ENCODE assay signal across 8 mouse cellular contexts in genomic region chr7:29039604-29039984, GRCm38 (mm10). TPM values are rescaled to one million over a fixed set of nuclear protein-coding genes. Genes with fewer than 3 reads are reported as not detected.
A peak's percentile ranks its signal among the peaks of the same experiment; 100 is the strongest.
DNase-seq lines count a peak whose midpoint lies in the region; ATAC-seq and TF ChIP-seq lines count a peak whose summit lies in the region.

No protein-coding gene starts in this region.

- peak overlapping the region; percentile 49; the same call in 1 of the 2 replicates for H3K27ac ChIP-seq in embryonic facial prominence, embryonic 14.5 days (replicated peaks; ENCODE audit: low read depth, low read length)
- H3K27ac ChIP-seq in heart, adult 2 months: no peak overlapping the region
- H3K27ac ChIP-seq in kidney, adult 2 months (ENCODE audit: insufficient read depth, low read depth, low read length): no peak overlapping the region
- H3K27ac ChIP-seq in limb, embryonic 11.5 days (replicated peaks; ENCODE audit: low read depth, low read length): peak overlapping the region; percentile 51; the same call in 1 of the 2 replicates
- 0 out of 2 replicates have a peak overlapping the region, but pooled peaks have one; percentile 13 for H3K27ac ChIP-seq in midbrain, embryonic 14.5 days (replicated peaks; ENCODE audit: low read depth, low read length)

- H3K9me3 ChIP-seq in embryonic facial prominence, embryonic 14.5 days (ENCODE audit: control insufficient read depth, low read length): no peaks in the 10 kb centered on the region
- H3K9me3 ChIP-seq in limb, embryonic 11.5 days (ENCODE audit: control insufficient read depth, low read length): no peaks in the 10 kb centered on the region
- H3K9me3 ChIP-seq in midbrain, embryonic 14.5 days (ENCODE audit: control insufficient read depth, low read length): no peaks in the 10 kb centered on the region

- no peak for TF ChIP-seq POLR2A in heart, adult 2 months (IDR thresholded peaks at IDR 0.05; ENCODE audit: insufficient read depth, low read depth, low read length)
- no peak for TF ChIP-seq POLR2A in kidney, adult 2 months (IDR thresholded peaks at IDR 0.05; ENCODE audit: low read depth, low read length)

- intact Hi-C loops in heart, adult 2 months (cut with DNase I): loop anchor here (2.0 to 10.0 kb wide), 3 partner anchors 67 to 259 kb away; no protein-coding TSS in a partner anchor

- H3K27me3 ChIP-seq in embryonic facial prominence, embryonic 14.5 days (replicated peaks; ENCODE audit: control insufficient read depth, insufficient read depth, low read length): no peaks in the 10 kb centered on the region
- no peaks in the 10 kb centered on the region for H3K27me3 ChIP-seq in heart, adult 2 months (ENCODE audit: control insufficient read depth, insufficient read depth, low read length)
- H3K27me3 ChIP-seq in kidney, adult 2 months (replicated peaks; ENCODE audit: control insufficient read depth, insufficient read depth, low read length): no peaks in the 10 kb centered on the region
- H3K27me3 ChIP-seq in limb, embryonic 11.5 days (ENCODE audit: control insufficient read depth, insufficient read depth, low read length): no peaks in the 10 kb centered on the region
- H3K27me3 ChIP-seq in midbrain, embryonic 14.5 days (ENCODE audit: control insufficient read depth, insufficient read depth, low read length): no peaks in the 10 kb centered on the region

- H3K36me3 ChIP-seq in embryonic facial prominence, embryonic 14.5 days (ENCODE audit: control insufficient read depth, insufficient read depth, low read length): no peaks in the 10 kb centered on the region
- H3K36me3 ChIP-seq in heart, adult 2 months (ENCODE audit: control insufficient read depth, insufficient read depth, low read length): no peaks in the 10 kb centered on the region
- no peaks in the 10 kb centered on the region for H3K36me3 ChIP-seq in kidney, adult 2 months (ENCODE audit: control insufficient read depth, insufficient read depth, low read length)
- H3K36me3 ChIP-seq in limb, embryonic 11.5 days (ENCODE audit: control insufficient read depth, insufficient read depth, low read length): peaks cover 3% of the 10 kb centered on the region; the same call in 1 of the 2 replicates
- no peaks in the 10 kb centered on the region for H3K36me3 ChIP-seq in midbrain, embryonic 14.5 days (ENCODE audit: control insufficient read depth, insufficient read depth, low read length)

- TF ChIP-seq EP300 in heart, adult 2 months (IDR thresholded peaks at IDR 0.05; ENCODE audit: insufficient read depth, low read depth, low read length): no peak

- peak overlapping the region; percentile 79 for H3K4me2 ChIP-seq in embryonic facial prominence, embryonic 14.5 days (ENCODE audit: low read depth, low read length)
- peak overlapping the region; percentile 74 for H3K4me2 ChIP-seq in limb, embryonic 11.5 days (ENCODE audit: low read depth, severe bottlenecking)
- H3K4me2 ChIP-seq in midbrain, embryonic 14.5 days (ENCODE audit: low read length): peak overlapping the region; percentile 71

- peak; percentile 77 for ATAC-seq in embryonic facial prominence, embryonic 14.5 days (ENCODE audit: low read depth)
- peak; percentile 67; the same call in 1 of the 2 replicates for ATAC-seq in limb, embryonic 11.5 days (ENCODE audit: insufficient number of reproducible peaks, low FRiP score, low TSS enrichment, low read depth)
- ATAC-seq in midbrain, embryonic 14.5 days (ENCODE audit: low FRiP score, low TSS enrichment): peak; percentile 64; the same call in 1 of the 2 replicates

- no peaks in the 10 kb centered on the region for H3K79me2 ChIP-seq in heart, adult 2 months (replicated peaks; ENCODE audit: control insufficient read depth, insufficient read depth, low read length)

- H3K9ac ChIP-seq in embryonic facial prominence, embryonic 14.5 days (ENCODE audit: low read depth, low read length): peak overlapping the region; percentile 69
- H3K9ac ChIP-seq in heart, adult 2 months (ENCODE audit: low read depth, low read length): no peak overlapping the region
- peak overlapping the region; percentile 68 for H3K9ac ChIP-seq in limb, embryonic 11.5 days (ENCODE audit: low read length)
- peak overlapping the region; percentile 54; the same call in 1 of the 2 replicates for H3K9ac ChIP-seq in midbrain, embryonic 14.5 days (replicated peaks; ENCODE audit: low read length)

- DNase-seq in 416B (ENCODE audit: low read depth): peak; percentile 91
- DNase-seq in adrenal gland, postnatal 4 days (ENCODE audit: low spot score in 2 of 2): peak; percentile 57 to 67
- peak; percentile 93 for DNase-seq in embryonic facial prominence, embryonic 14.5 days (ENCODE audit: low spot score)
- peak; percentile 81 for DNase-seq in heart, adult 2 months
- DNase-seq in kidney, adult 2 months: peak; percentile 89
- peak; percentile 97 for DNase-seq in limb, embryonic 11.5 days (ENCODE audit: low spot score)
- peak; percentile 96 for DNase-seq in midbrain, embryonic 14.5 days
- DNase-seq in spleen, adult 12 weeks (ENCODE audit: low spot score): peak; percentile 78

- peaks cover 3% of the 10 kb centered on the region; the same call in 1 of the 2 replicates for H3K4me1 ChIP-seq in embryonic facial prominence, embryonic 14.5 days (ENCODE audit: control insufficient read depth, insufficient read depth, low read length)
- H3K4me1 ChIP-seq in heart, adult 2 months (ENCODE audit: control insufficient read depth, insufficient read depth, low read length): peaks cover 2% of the 10 kb centered on the region; the same call in 1 of the 2 replicates
- peaks cover 4% of the 10 kb centered on the region; the same call in 1 of the 2 replicates for H3K4me1 ChIP-seq in kidney, adult 2 months (ENCODE audit: control insufficient read depth, insufficient read depth, low read length)
- H3K4me1 ChIP-seq in limb, embryonic 11.5 days (ENCODE audit: control insufficient read depth, insufficient read depth, low read length): peaks cover 6% of the 10 kb centered on the region; the same call in 1 of the 2 replicates
- peaks cover 10% of the 10 kb centered on the region; the same call in 1 of the 2 replicates for H3K4me1 ChIP-seq in midbrain, embryonic 14.5 days (ENCODE audit: control insufficient read depth, insufficient read depth, low read length)

- TF ChIP-seq CTCF in heart, adult 2 months (IDR thresholded peaks at IDR 0.05): peak; percentile 93
- TF ChIP-seq CTCF in kidney, adult 2 months (conservative IDR thresholded peaks at IDR 0.05; ENCODE audit: insufficient read depth, insufficient read length, low read depth, low read length): peak; percentile 65

- 2% methylated on average over 11 of the region's 11 CpGs for WGBS in embryonic facial prominence, embryonic 14.5 days
- 0% methylated on average over 11 of the region's 11 CpGs for WGBS in heart, adult 2 months
- under 1% methylated on average over 11 of the region's 11 CpGs for WGBS in kidney, adult 2 months
- WGBS in limb, embryonic 11.5 days: 3% methylated on average over 11 of the region's 11 CpGs
- WGBS in midbrain, embryonic 14.5 days: under 1% methylated on average over 11 of the region's 11 CpGs

- peak overlapping the region; percentile 45 for H3K4me3 ChIP-seq in embryonic facial prominence, embryonic 14.5 days (ENCODE audit: low read depth, low read length)
- H3K4me3 ChIP-seq in heart, adult 2 months: peak overlapping the region; percentile 3; the same call in 1 of the 2 replicates
- H3K4me3 ChIP-seq in kidney, adult 2 months (ENCODE audit: insufficient read depth, low read depth, low read length): no peak overlapping the region
- H3K4me3 ChIP-seq in limb, embryonic 11.5 days (ENCODE audit: low read depth, low read length): peak overlapping the region; percentile 41
- peak overlapping the region; percentile 35 for H3K4me3 ChIP-seq in midbrain, embryonic 14.5 days (replicated peaks; ENCODE audit: low read depth, low read length)

RNA-seq across cellular contexts. Expression of gene Map4k1, which starts 57.7 kb away (rescaled TPM):
- 1 to 10 TPM; 2.5 to 3.6 TPM for total RNA-seq in adrenal gland, postnatal 4 days (2021)
- polyA plus RNA-seq in embryonic facial prominence, embryonic 14.5 days (2014; fragmentation: Nextera tagmentation; extraction: Ambion mirVana): 7.2 and 8.7 TPM in 2 replicates
- 1 to 10 TPM in 1 of 2 experiments, under 1 TPM in 1; 0.91 to 1.1 TPM for total RNA-seq in heart, adult 2 months (2021)
- polyA plus RNA-seq in heart, adult 2 months (2012; rRNA removed): 2.7 and 3.4 TPM in 2 replicates
- polyA plus RNA-seq in kidney, adult 2 months (2012; rRNA removed): 2.3 and 6.2 TPM in 2 replicates
- 10.5 and 12.1 TPM in 2 replicates for polyA plus RNA-seq in limb, embryonic 11.5 days (2014; fragmentation: Nextera tagmentation; extraction: Ambion mirVana)
- 5.5 and 10.2 TPM in 2 replicates for polyA plus RNA-seq in midbrain, embryonic 14.5 days (2014; fragmentation: Nextera tagmentation; extraction: Ambion mirVana)

RNA-seq across cellular contexts. Expression of gene Eif3k, which starts 57.9 kb away (rescaled TPM):
- total RNA-seq in adrenal gland, postnatal 4 days (2021): 100 to 1,000 TPM; 308 to 312 TPM
- polyA plus RNA-seq in embryonic facial prominence, embryonic 14.5 days (2014; fragmentation: Nextera tagmentation; extraction: Ambion mirVana): 403 and 404 TPM in 2 replicates
- total RNA-seq in heart, adult 2 months (2021): 100 to 1,000 TPM; 156 to 177 TPM
- polyA plus RNA-seq in heart, adult 2 months (2012; rRNA removed): 221 and 283 TPM in 2 replicates
- 321 and 343 TPM in 2 replicates for polyA plus RNA-seq in kidney, adult 2 months (2012; rRNA removed)
- 463 and 476 TPM in 2 replicates for polyA plus RNA-seq in limb, embryonic 11.5 days (2014; fragmentation: Nextera tagmentation; extraction: Ambion mirVana)
- polyA plus RNA-seq in midbrain, embryonic 14.5 days (2014; fragmentation: Nextera tagmentation; extraction: Ambion mirVana): 320 and 343 TPM in 2 replicates

Comparison
In these comparisons a context has a peak if more than half of its experiments do, and no peak if none do; other contexts are left out.
1. H3K27ac ChIP-seq: peak in embryonic facial prominence, embryonic 14.5 days (single experiment), limb, embryonic 11.5 days (single experiment) and midbrain, embryonic 14.5 days (single experiment); none in heart, adult 2 months (single experiment) and kidney, adult 2 months (single experiment).
2. Peak in every context shown above with its lines, with median percentiles within 50 percentile points of each other: DNase-seq, ATAC-seq and H3K4me2 ChIP-seq.